Mouse (Mus musculus) hindbrain, embryonic 11.5 days (tissue): ENCODE measurements around the gene Myo1d. TPM values are rescaled to one million over a fixed set of nuclear protein-coding genes. Genes with fewer than 3 reads are reported as not detected.
A peak's percentile ranks its signal among the peaks of the same experiment; 100 is the strongest.

Experiments
- ATAC-seq: fragments of 200-750 bp; cut with Nextera tagmentation; 2 replicates; pipeline ENCODE4 v1.8.0; 2017; ENCODE audit warnings: mild to moderate bottlenecking, moderate TSS enrichment, moderate library complexity; ENCODE audit not compliant: low FRiP score
- DNase-seq: peaks from one replicate; pipeline ENCODE4 v3.0.0-alpha.2; 2015; ENCODE audit warnings: low spot score
- H3K27ac ChIP-seq: fragments of 300-500 bp; sonication (generic); 2 replicates; pipeline ENCODE4 v1.5.1; 2014; ENCODE audit warnings: mild to moderate bottlenecking, low read depth, low read length
- H3K27me3 ChIP-seq: fragments of 300-500 bp; sonication (generic); 2 replicates; pipeline ENCODE4 v1.6.1; 2014; ENCODE audit warnings: mild to moderate bottlenecking, low read length, moderate library complexity, mixed read lengths; ENCODE audit not compliant: control insufficient read depth, insufficient read depth
- H3K36me3 ChIP-seq: fragments of 300-500 bp; sonication (generic); 2 replicates; pipeline ENCODE4 v1.6.1; 2014; ENCODE audit warnings: mild to moderate bottlenecking, low read length, moderate library complexity, mixed read lengths; ENCODE audit not compliant: control insufficient read depth, insufficient read depth
- H3K4me1 ChIP-seq: fragments of 300-500 bp; sonication (generic); replicated peaks from 2 replicates; pipeline ENCODE4 v1.6.1; 2014; ENCODE audit warnings: low read length, mixed read lengths; ENCODE audit not compliant: control insufficient read depth, insufficient read depth
- H3K4me2 ChIP-seq: fragments of 300-500 bp; sonication (generic); replicated peaks from 2 replicates; pipeline ENCODE4 v1.6.1; 2014; ENCODE audit warnings: mild to moderate bottlenecking, low read depth, low read length
- H3K4me3 ChIP-seq: fragments of 300-500 bp; sonication (generic); 2 replicates; pipeline ENCODE4 v1.5.1; 2014; ENCODE audit warnings: low read depth, low read length
- H3K9ac ChIP-seq: fragments of 300-500 bp; sonication (generic); 2 replicates; pipeline ENCODE4 v1.6.1; 2014; ENCODE audit warnings: low read depth, low read length
- H3K9me3 ChIP-seq: fragments of 300-500 bp; sonication (generic); 2 replicates; pipeline ENCODE4 v1.6.1; 2016; ENCODE audit warnings: low read length; ENCODE audit not compliant: control insufficient read depth
- WGBS: fragments of 180-500 bp; shearing (Covaris S2); extraction: QIAGEN DNeasy Blood & Tissue Kit; methylation state at CpG from one replicate; pipeline ENCODE4 v1.1.7; 2014; 5-methylcytosine and 5-hydroxymethylcytosine counted together
- polyA plus RNA-seq: library from polyadenylated mRNA; unstranded; fragments of >200 nt; fragmentation: Nextera tagmentation; extraction: Ambion mirVana; gene quantifications from 2 replicates; pipeline ENCODE4 v1.2.1, GENCODE M21; 2014

Myo1d gene
- polyA plus RNA-seq, 1 experiment from 2014 or later = 3.6 TPM

DNA sequence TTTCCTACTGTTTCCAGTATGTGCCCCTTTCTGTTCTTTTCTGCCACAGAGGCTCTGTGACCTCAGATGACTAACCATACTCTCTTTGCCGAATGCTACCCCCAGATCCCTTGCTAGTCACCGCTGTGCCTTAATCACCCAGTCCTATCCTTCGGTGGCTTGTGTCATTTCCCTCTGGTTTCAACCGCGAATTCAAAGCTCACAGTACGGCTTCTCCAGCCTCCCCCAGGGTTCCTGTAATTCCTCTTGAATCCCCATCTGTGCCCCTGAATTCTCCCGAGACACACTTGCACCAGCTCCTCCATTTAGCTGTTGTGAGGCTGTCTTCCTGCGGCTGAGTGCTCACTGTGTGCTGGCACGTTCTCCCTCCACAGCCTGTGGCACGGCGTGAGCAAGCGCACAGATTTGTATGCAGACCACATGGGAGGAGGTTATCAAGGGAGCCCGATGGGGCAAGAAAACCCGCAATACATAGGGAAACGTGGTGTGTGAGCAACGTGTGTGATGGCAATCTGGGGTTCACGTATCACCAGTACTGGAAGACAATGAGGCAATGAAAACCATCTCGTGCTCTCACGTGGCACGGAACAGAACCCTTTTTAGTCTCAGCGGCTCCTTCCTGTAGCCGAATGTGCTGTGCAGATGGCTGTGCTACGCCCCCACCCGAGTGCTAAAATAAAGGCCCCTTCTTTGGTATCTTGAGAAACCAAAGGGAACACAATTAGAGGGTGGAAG lies 177.0 kb downstream of the Myo1d start:
- peak overlapping the region; percentile 61 for H3K9ac ChIP-seq
- WGBS = 4% methylated on average over 24 of the region's 24 CpGs
- DNase-seq (peak; percentile 69), ATAC-seq (peak; percentile 30; the same call in 1 of the 2 replicates)
- peaks cover 6% of the 10 kb centered on the region; the same call in 1 of the 2 replicates for H3K27me3 ChIP-seq
- H3K4me1 ChIP-seq = peaks cover 4% of the 10 kb centered on the region; the same call in 1 of the 2 replicates
- no peaks in the 10 kb centered on the region for H3K36me3 ChIP-seq
- H3K4me2 ChIP-seq = peak overlapping the region; percentile 42
- H3K9me3 ChIP-seq = no peaks in the 10 kb centered on the region
- peak overlapping the region; percentile 22 for H3K4me3 ChIP-seq
- peak overlapping the region; percentile 30; the same call in 1 of the 2 replicates for H3K27ac ChIP-seq

DNA sequence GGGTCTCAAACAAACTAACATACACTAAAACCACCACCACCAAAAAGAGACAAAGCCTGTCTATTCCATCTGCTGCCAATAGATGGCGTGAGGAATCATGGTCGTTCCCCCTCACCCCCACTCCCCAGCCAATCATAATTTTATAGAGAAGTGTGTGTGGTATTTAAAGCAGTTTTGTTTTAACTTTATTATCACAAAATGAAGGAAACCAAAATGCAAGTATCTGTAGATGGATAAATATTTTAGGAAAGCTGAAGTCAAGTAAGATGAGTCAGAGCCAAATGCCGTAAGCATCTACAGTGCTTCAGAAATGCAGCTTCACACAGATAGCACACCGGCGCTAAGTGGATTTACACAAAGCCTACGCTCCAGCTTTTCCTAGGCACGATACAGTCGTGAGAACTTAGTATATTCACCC lies 177.8 kb downstream of the Myo1d start:
- Histone ChIP-seq H3K4me1 (peaks cover 4% of the 10 kb centered on the region; the same call in 1 of the 2 replicates), H3K36me3 (no peaks in the 10 kb centered on the region), H3K4me2 (no peak overlapping the region), H3K4me3 (no peak overlapping the region), H3K9ac (no peak overlapping the region), H3K27me3 (peaks cover 6% of the 10 kb centered on the region; the same call in 1 of the 2 replicates), H3K9me3 (no peaks in the 10 kb centered on the region), H3K27ac (no peak overlapping the region)
- peak; percentile 59 for DNase-seq
- WGBS = 33% methylated on average over 8 of the region's 8 CpGs
- no peak for ATAC-seq

DNA sequence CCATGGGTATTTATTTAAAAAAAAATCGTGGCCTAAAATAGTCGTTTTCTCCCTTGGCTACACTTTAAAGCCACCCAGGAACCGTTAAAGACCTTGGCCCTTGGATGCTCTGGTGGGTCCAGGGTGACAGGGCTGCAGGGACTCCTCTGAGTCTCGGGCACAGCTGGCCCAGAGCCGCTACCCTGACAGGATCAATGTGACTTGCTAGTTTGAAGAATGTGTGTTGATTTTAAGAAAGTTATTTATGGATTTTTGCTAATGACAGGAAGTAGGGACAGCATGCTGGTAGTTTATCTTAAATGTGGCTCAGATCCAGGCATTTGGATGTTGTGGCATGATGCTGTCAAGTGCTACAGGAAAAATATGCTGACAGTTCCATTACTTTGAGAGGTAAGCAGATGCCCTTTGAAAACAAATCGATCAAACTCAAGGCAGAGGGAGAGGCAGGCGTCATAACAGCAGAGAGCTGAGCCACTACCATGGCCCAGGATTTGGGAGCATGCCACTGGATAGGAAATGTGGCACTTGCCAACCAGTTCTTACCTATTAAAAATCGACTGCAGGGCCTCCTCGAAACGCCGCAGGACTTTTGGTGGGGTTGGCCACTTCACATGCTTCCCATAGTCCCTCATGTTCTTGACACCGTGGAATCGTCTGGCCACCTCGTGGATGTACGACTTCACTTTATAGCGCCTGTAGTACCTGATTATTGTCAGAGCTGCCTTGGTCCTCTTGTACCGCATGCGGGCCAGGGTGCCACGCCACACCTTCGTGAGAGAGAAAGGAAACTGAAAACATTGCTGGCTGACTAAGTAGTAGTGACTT lies 178.6 kb downstream of the Myo1d start:
- Histone ChIP-seq H3K27me3 (peaks cover 6% of the 10 kb centered on the region; the same call in 1 of the 2 replicates), H3K4me3 (no peak overlapping the region), H3K4me1 (peaks cover 4% of the 10 kb centered on the region; the same call in 1 of the 2 replicates), H3K9me3 (no peaks in the 10 kb centered on the region), H3K36me3 (no peaks in the 10 kb centered on the region), H3K9ac (no peak overlapping the region), H3K4me2 (no peak overlapping the region), H3K27ac (no peak overlapping the region)
- ATAC-seq = no peak
- no peak for DNase-seq
- 79% methylated on average over 20 of the region's 20 CpGs for WGBS

DNA sequence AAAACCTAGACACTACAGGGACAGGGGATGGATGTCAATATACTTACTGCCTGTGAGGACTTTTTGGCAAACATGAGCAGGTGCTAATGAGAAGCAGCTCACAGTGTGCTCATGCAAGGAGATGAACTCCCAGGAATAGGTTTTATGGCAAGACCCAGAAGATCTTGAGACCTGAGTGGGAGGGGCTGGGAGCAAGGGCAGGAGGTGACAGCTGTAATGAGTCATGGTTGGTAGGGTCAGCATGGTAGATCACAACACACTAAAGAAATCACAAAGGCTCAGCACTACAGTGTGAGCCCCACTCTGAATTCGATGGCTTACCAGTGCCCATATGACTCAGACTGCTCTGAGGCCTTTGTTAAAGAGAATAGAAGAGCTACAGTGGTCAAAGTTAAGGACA lies 184.3 kb downstream of the Myo1d start:
- H3K27ac ChIP-seq = no peak overlapping the region
- DNase-seq = no peak

GRCm38 (mm10) chr11:80589387-80589786 lies 190.4 kb downstream of the Myo1d start:
- no peak for DNase-seq
- H3K4me1 ChIP-seq = no peaks in the 10 kb centered on the region
- WGBS = 59% methylated on average over 5 of the region's 5 CpGs
- H3K9ac ChIP-seq = no peak overlapping the region
- no peaks in the 10 kb centered on the region for H3K27me3 ChIP-seq
- no peak overlapping the region for H3K27ac ChIP-seq
- no peak overlapping the region for H3K4me2 ChIP-seq
- no peak overlapping the region for H3K4me3 ChIP-seq
- no peak for ATAC-seq
- H3K36me3 ChIP-seq = no peaks in the 10 kb centered on the region
- no peaks in the 10 kb centered on the region for H3K9me3 ChIP-seq

More for the DNA sequence above, 184.3 kb downstream of the Myo1d start:
- WGBS = 64% methylated on average over 1 of the region's 1 CpGs
- Histone ChIP-seq H3K4me1 (no peaks in the 10 kb centered on the region), H3K9ac (no peak overlapping the region), H3K27me3 (no peaks in the 10 kb centered on the region), H3K4me3 (no peak overlapping the region), H3K4me2 (no peak overlapping the region), H3K9me3 (no peaks in the 10 kb centered on the region), H3K36me3 (no peaks in the 10 kb centered on the region)
- ATAC-seq = no peak

DNA sequence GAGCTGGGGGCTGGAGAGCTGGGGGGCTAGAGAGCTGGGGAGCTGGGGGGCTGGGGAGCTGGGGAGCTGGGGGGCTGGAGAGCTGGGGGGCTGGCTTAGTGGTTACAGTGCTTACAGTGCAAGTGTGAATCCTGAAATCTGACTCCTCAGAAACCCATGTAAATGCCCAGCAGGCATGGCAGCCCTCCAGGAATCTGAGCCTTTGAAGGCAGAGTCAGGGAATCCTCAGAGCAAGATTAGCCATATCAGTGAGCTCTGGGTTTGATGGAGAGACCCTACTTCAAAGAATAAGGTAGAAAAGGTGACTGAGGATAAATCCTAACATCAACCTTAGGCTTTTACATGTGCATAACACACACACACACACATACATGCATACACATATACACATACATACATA lies 194.1 kb downstream of the Myo1d start:
- peaks cover 4% of the 10 kb centered on the region for H3K27me3 ChIP-seq
- no peak overlapping the region for H3K27ac ChIP-seq
- no peaks in the 10 kb centered on the region for H3K9me3 ChIP-seq
- no peak overlapping the region for H3K9ac ChIP-seq
- no peak overlapping the region for H3K4me3 ChIP-seq
- no peak for ATAC-seq
- no peaks in the 10 kb centered on the region for H3K36me3 ChIP-seq
- H3K4me2 ChIP-seq = no peak overlapping the region
- no peak for DNase-seq
- H3K4me1 ChIP-seq = no peaks in the 10 kb centered on the region; the same call in 1 of the 2 replicates

DNA sequence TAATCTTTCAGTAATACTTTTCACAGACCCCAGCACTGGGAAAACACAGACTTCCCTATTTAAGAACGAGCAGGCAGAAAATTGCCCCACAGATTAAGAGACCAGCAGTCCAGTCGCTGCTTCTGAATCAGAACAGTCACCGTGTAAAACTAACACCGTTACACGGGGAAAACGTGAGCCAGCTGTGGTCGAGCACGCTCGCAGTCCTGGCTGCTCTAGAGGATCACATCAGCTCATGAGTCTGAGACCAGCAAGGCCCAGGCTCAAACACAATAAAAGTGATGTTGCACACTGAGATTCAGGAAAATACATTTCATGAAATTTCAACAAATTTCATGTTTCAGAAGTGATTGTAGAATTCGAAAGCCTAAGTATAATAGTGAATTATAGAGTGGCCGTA lies 194.6 kb downstream of the Myo1d start:
- no peak overlapping the region for H3K9ac ChIP-seq
- no peak overlapping the region for H3K27ac ChIP-seq
- no peaks in the 10 kb centered on the region for H3K36me3 ChIP-seq
- WGBS = 69% methylated on average over 11 of the region's 11 CpGs
- DNase-seq (no peak), ATAC-seq (no peak)
- no peaks in the 10 kb centered on the region for H3K9me3 ChIP-seq
- H3K4me3 ChIP-seq = no peak overlapping the region
- no peaks in the 10 kb centered on the region; the same call in 1 of the 2 replicates for H3K4me1 ChIP-seq
- H3K4me2 ChIP-seq = no peak overlapping the region
- peaks cover 6% of the 10 kb centered on the region for H3K27me3 ChIP-seq

DNA sequence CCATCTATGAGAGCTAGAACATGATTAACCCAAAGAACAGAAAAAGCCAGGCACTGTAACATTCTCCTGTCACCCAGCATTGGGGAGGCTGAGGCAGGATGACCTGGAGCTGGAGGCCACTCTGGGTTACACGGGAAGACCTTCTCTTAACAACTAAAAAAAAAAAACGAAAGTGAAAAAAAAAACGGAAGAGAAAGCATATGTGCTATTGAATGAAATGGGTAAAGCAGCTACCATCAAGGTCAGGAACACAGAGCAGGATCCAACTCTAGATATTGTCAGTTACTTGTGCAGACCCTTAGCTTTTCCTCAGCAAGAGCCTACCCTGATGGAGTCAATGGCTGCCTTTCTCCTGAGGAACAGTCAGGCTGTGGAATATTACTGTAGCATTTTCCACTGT lies 199.3 kb downstream of the Myo1d start:
- Histone ChIP-seq H3K27ac (no peak overlapping the region), H3K36me3 (no peaks in the 10 kb centered on the region), H3K27me3 (peaks cover 6% of the 10 kb centered on the region), H3K4me2 (no peak overlapping the region), H3K4me1 (no peaks in the 10 kb centered on the region; the same call in 1 of the 2 replicates), H3K4me3 (no peak overlapping the region), H3K9me3 (no peaks in the 10 kb centered on the region), H3K9ac (no peak overlapping the region)
- DNase-seq = no peak
- WGBS = 85% methylated on average over 3 of the region's 3 CpGs
- ATAC-seq = no peak
